Mouse (Mus musculus) forebrain, embryonic 11.5 days (tissue): ENCODE data around the gene Trim12c. TPM values are rescaled to one million over a fixed set of nuclear protein-coding genes. Genes with fewer than 3 reads are reported as not detected.

Source experiments
- polyA plus RNA-seq: library from polyadenylated mRNA; unstranded; fragments of >200 nt; fragmentation: Nextera tagmentation; extraction: Ambion mirVana; gene quantifications from 2 replicates; pipeline ENCODE4 v1.2.1, GENCODE M21; 2014

Gene Trim12c
- polyA plus RNA-seq, 1 experiment from 2014 or later = 0.69 TPM

Other genes with a start within 250 kb of the Trim12c start
- gene Olfr646, start 248.5 kb downstream of the Trim12c start, polyA plus RNA-seq = not detected in 2 replicates
- gene Ubqln5, start 223.5 kb downstream of the Trim12c start, polyA plus RNA-seq = not detected in 2 replicates
- gene Olfr643, start 216.0 kb downstream of the Trim12c start, polyA plus RNA-seq = not detected in 2 replicates
- not detected in 2 replicates for gene Ubqln3, start 210.1 kb downstream of the Trim12c start, polyA plus RNA-seq
- not detected in 2 replicates for gene Ubqlnl, start 202.8 kb downstream of the Trim12c start, polyA plus RNA-seq
- not detected in 2 replicates for gene Olfm5, start 188.5 kb downstream of the Trim12c start, polyA plus RNA-seq
- gene Olfr648, start 170.0 kb downstream of the Trim12c start, polyA plus RNA-seq = 0.27 and 0.40 TPM in 2 replicates
- gene Olfr649, start 157.4 kb downstream of the Trim12c start, polyA plus RNA-seq = not detected in 2 replicates
- 2.7 and 3.3 TPM in 2 replicates for gene Trim6, start 134.6 kb downstream of the Trim12c start, polyA plus RNA-seq
- gene Trim34a, start 108.9 kb downstream of the Trim12c start, polyA plus RNA-seq = 0.64 and 1.1 TPM in 2 replicates
- 0.12 TPM in 1 of 2 replicates, not detected in the other for gene Trim5, start 65.3 kb downstream of the Trim12c start, polyA plus RNA-seq
- 1.5 and 1.7 TPM in 2 replicates for gene Trim12a, start 37.9 kb downstream of the Trim12c start, polyA plus RNA-seq
- not detected in 2 replicates for gene Trim34b, start 23.9 kb downstream of the Trim12c start, polyA plus RNA-seq
- gene Trim30b, start 16.5 kb upstream of the Trim12c start, polyA plus RNA-seq = not detected in 2 replicates
- 0.16 TPM in 1 of 2 replicates, not detected in the other for gene Trim30c, start 47.5 kb upstream of the Trim12c start, polyA plus RNA-seq
- gene Trim30a, start 111.8 kb upstream of the Trim12c start, polyA plus RNA-seq = 0.33 and 0.45 TPM in 2 replicates
- 0.08 TPM in 1 of 2 replicates, not detected in the other for gene Trim30d, start 154.5 kb upstream of the Trim12c start, polyA plus RNA-seq
- gene Olfr651, start 196.8 kb upstream of the Trim12c start, polyA plus RNA-seq = not detected in 2 replicates
- not detected in 2 replicates for gene Olfr652, start 207.5 kb upstream of the Trim12c start, polyA plus RNA-seq
- gene Olfr653, start 224.0 kb upstream of the Trim12c start, polyA plus RNA-seq = not detected in 2 replicates
- not detected in 2 replicates for gene Olfr654, start 233.7 kb upstream of the Trim12c start, polyA plus RNA-seq
- not detected in 2 replicates for gene Olfr655, start 248.4 kb upstream of the Trim12c start, polyA plus RNA-seq